Mouse (Mus musculus) embryonic facial prominence, embryonic 13.5 days (tissue): ENCODE measurements around the gene Arpc1b. TPM values are rescaled to one million over a fixed set of nuclear protein-coding genes. Genes with fewer than 3 reads are reported as not detected.
"Not testable (repeated sequence)": the region's sequence is repeated elsewhere in the genome, so short reads cannot be mapped to it uniquely, and the experiment has no call there.

ENCODE experiments used
- ATAC-seq: fragments of 200-750 bp; cut with Nextera tagmentation; 2 replicates; pipeline ENCODE4 v1.8.0; 2017; ENCODE audit warnings: low read depth; ENCODE audit not compliant: insufficient number of reproducible peaks, insufficient read depth, low FRiP score, low TSS enrichment
- H3K27ac ChIP-seq: fragments of 300-500 bp; sonication (generic); 2 replicates; pipeline ENCODE4 v1.5.1; 2015; ENCODE audit warnings: moderate library complexity, mild to moderate bottlenecking, inconsistent platforms
- H3K27me3 ChIP-seq: fragments of 300-500 bp; sonication (generic); 2 replicates; pipeline ENCODE4 v1.6.1; 2015; ENCODE audit warnings: mild to moderate bottlenecking, inconsistent platforms
- H3K36me3 ChIP-seq: fragments of 300-500 bp; sonication (generic); 2 replicates; pipeline ENCODE4 v1.6.1; 2015; ENCODE audit warnings: mild to moderate bottlenecking, inconsistent platforms
- H3K4me1 ChIP-seq: fragments of 300-500 bp; sonication (generic); 2 replicates; pipeline ENCODE4 v1.6.1; 2015; ENCODE audit warnings: inconsistent platforms
- H3K4me2 ChIP-seq: fragments of 300-500 bp; sonication (generic); 2 replicates; pipeline ENCODE4 v1.6.1; 2015; ENCODE audit warnings: moderate library complexity, mild to moderate bottlenecking, inconsistent platforms
- H3K4me3 ChIP-seq: fragments of 300-500 bp; sonication (generic); 2 replicates; pipeline ENCODE4 v1.5.1; 2015; ENCODE audit warnings: mild to moderate bottlenecking, inconsistent platforms
- H3K9ac ChIP-seq: fragments of 300-500 bp; sonication (generic); 2 replicates; pipeline ENCODE4 v1.6.1; 2015; ENCODE audit warnings: mild to moderate bottlenecking, inconsistent platforms
- H3K9me3 ChIP-seq: fragments of 300-500 bp; sonication (generic); 2 replicates; pipeline ENCODE4 v1.6.1; 2016; ENCODE audit warnings: inconsistent platforms
- WGBS: fragments of 180-500 bp; shearing (Covaris S2); methylation state at CpG from one replicate; pipeline ENCODE4 v1.1.7; 2015; ENCODE audit warnings: mixed read lengths; 5-methylcytosine and 5-hydroxymethylcytosine counted together
- polyA plus RNA-seq: library from polyadenylated mRNA; unstranded; fragments of >200 nt; fragmentation: Nextera tagmentation; extraction: Ambion mirVana; gene quantifications from 2 replicates; pipeline ENCODE4 v1.2.1, GENCODE M21; 2015

Arpc1b gene
- polyA plus RNA-seq, 1 experiment from 2014 or later = 177 TPM

- Histone ChIP-seq H3K27ac (peak overlapping the region; percentile 55; the same call in 1 of the 2 replicates), H3K9me3 (no peaks in the 10 kb centered on the region), H3K4me1 (peaks cover 22% of the 10 kb centered on the region), H3K4me2 (0 out of 2 replicates have a peak overlapping the region, but pooled peaks have one; percentile 20), H3K27me3 (no peaks in the 10 kb centered on the region), H3K36me3 (peaks cover 8% of the 10 kb centered on the region), H3K4me3 (no peak overlapping the region), H3K9ac (no peak overlapping the region)
- WGBS = 94% methylated on average over 5 of the region's 5 CpGs
- no peak for ATAC-seq
These were observed 1.7 kb downstream of the Arpc1b start for GRCm38 (mm10) chr5:145115736-145116135.

- no peaks in the 10 kb centered on the region for H3K27me3 ChIP-seq
- no peak overlapping the region for H3K9ac ChIP-seq
- peaks cover 2% of the 10 kb centered on the region; the same call in 1 of the 2 replicates for H3K36me3 ChIP-seq
- no peak overlapping the region for H3K4me3 ChIP-seq
- no peak for ATAC-seq
- H3K4me1 ChIP-seq = peaks cover 25% of the 10 kb centered on the region
- WGBS = 44% methylated on average over 4 of the region's 4 CpGs
- peak overlapping the region; percentile 20; the same call in 1 of the 2 replicates for H3K4me2 ChIP-seq
- no peaks in the 10 kb centered on the region for H3K9me3 ChIP-seq
- H3K27ac ChIP-seq = peak overlapping the region; percentile 55; the same call in 1 of the 2 replicates
These were observed 2.3 kb downstream of the Arpc1b start for GRCm38 (mm10) chr5:145116316-145116715.

- peaks cover 25% of the 10 kb centered on the region for H3K4me1 ChIP-seq
- WGBS = 42% methylated on average over 10 of the region's 10 CpGs
- H3K27me3 ChIP-seq = no peaks in the 10 kb centered on the region
- H3K9ac ChIP-seq = no peak overlapping the region
- H3K4me2 ChIP-seq = peak overlapping the region; percentile 20; the same call in 1 of the 2 replicates
- H3K36me3 ChIP-seq = no peaks in the 10 kb centered on the region
- H3K27ac ChIP-seq = peak overlapping the region; percentile 2; the same call in 1 of the 2 replicates
- no peak overlapping the region for H3K4me3 ChIP-seq
- no peaks in the 10 kb centered on the region for H3K9me3 ChIP-seq
- ATAC-seq = no peak
These were observed 2.9 kb downstream of the Arpc1b start for GRCm38 (mm10) chr5:145116916-145117315.

GRCm38 (mm10) chr5:145118005-145118404, 4.0 kb downstream of the Arpc1b start:
- no peak for ATAC-seq
- Histone ChIP-seq H3K4me3 (no peak overlapping the region), H3K36me3 (peaks cover 5% of the 10 kb centered on the region), H3K4me1 (peaks cover 25% of the 10 kb centered on the region), H3K4me2 (no peak overlapping the region), H3K9ac (no peak overlapping the region), H3K27ac (no peak overlapping the region), H3K27me3 (no peaks in the 10 kb centered on the region), H3K9me3 (no peaks in the 10 kb centered on the region)
- WGBS = 63% methylated on average over 6 of the region's 6 CpGs

- Histone ChIP-seq H3K27ac (no peak overlapping the region), H3K4me3 (no peak overlapping the region), H3K4me1 (peaks cover 25% of the 10 kb centered on the region), H3K9ac (no peak overlapping the region), H3K4me2 (no peak overlapping the region), H3K9me3 (no peaks in the 10 kb centered on the region), H3K36me3 (peaks cover 10% of the 10 kb centered on the region), H3K27me3 (no peaks in the 10 kb centered on the region)
- ATAC-seq = no peak
- 85% methylated on average over 5 of the region's 5 CpGs for WGBS
These were observed 4.4 kb downstream of the Arpc1b start for GRCm38 (mm10) chr5:145118461-145118860.

- Histone ChIP-seq H3K4me2 (no peak overlapping the region), H3K4me3 (no peak overlapping the region), H3K27ac (no peak overlapping the region), H3K9ac (no peak overlapping the region), H3K4me1 (peaks cover 22% of the 10 kb centered on the region), H3K27me3 (no peaks in the 10 kb centered on the region), H3K9me3 (no peaks in the 10 kb centered on the region), H3K36me3 (peaks cover 19% of the 10 kb centered on the region)
- WGBS = 89% methylated on average over 2 of the region's 2 CpGs
- no peak for ATAC-seq
These were observed 5.4 kb downstream of the Arpc1b start for GRCm38 (mm10) chr5:145119385-145119784.

- 47% methylated on average over 7 of the region's 7 CpGs for WGBS
- Histone ChIP-seq H3K9me3 (no peaks in the 10 kb centered on the region), H3K9ac (0 out of 2 replicates have a peak overlapping the region, but pooled peaks have one; percentile 22), H3K27ac (no peak overlapping the region), H3K27me3 (no peaks in the 10 kb centered on the region), H3K4me3 (no peak overlapping the region), H3K36me3 (peaks cover 35% of the 10 kb centered on the region), H3K4me1 (peaks cover 15% of the 10 kb centered on the region), H3K4me2 (no peak overlapping the region)
- no peak for ATAC-seq
These were observed 6.9 kb downstream of the Arpc1b start for GRCm38 (mm10) chr5:145120921-145121320.

GRCm38 (mm10) chr5:145123396-145123795, 9.4 kb downstream of the Arpc1b start:
- Histone ChIP-seq H3K4me1 (peaks cover 6% of the 10 kb centered on the region; the same call in 1 of the 2 replicates), H3K27ac (no peak overlapping the region), H3K4me3 (no peak overlapping the region), H3K9ac (no peak overlapping the region), H3K36me3 (peaks cover 58% of the 10 kb centered on the region), H3K27me3 (no peaks in the 10 kb centered on the region), H3K4me2 (no peak overlapping the region), H3K9me3 (no peaks in the 10 kb centered on the region)
- ATAC-seq = no peak
- WGBS = 93% methylated on average over 19 of the region's 19 CpGs

GRCm38 (mm10) chr5:145126580-145126979, 12.6 kb downstream of the Arpc1b start:
- no peaks in the 10 kb centered on the region for H3K4me1 ChIP-seq
- WGBS = 94% methylated on average over 9 of the region's 9 CpGs
- H3K9me3 ChIP-seq = no peaks in the 10 kb centered on the region
- no peak overlapping the region for H3K4me3 ChIP-seq
- H3K4me2 ChIP-seq = no peak overlapping the region
- no peaks in the 10 kb centered on the region for H3K27me3 ChIP-seq
- H3K36me3 ChIP-seq = peaks cover 88% of the 10 kb centered on the region
- ATAC-seq = no peak
- no peak overlapping the region for H3K27ac ChIP-seq
- H3K9ac ChIP-seq = no peak overlapping the region

GRCm38 (mm10) chr5:145129124-145129523, 15.1 kb downstream of the Arpc1b start:
- 94% methylated on average over 4 of the region's 4 CpGs for WGBS
- Histone ChIP-seq H3K27me3 (no peaks in the 10 kb centered on the region), H3K4me2 (no peak overlapping the region), H3K36me3 (peaks cover 97% of the 10 kb centered on the region), H3K9me3 (no peaks in the 10 kb centered on the region), H3K9ac (no peak overlapping the region), H3K27ac (no peak overlapping the region), H3K4me3 (no peak overlapping the region), H3K4me1 (no peaks in the 10 kb centered on the region)
- no peak for ATAC-seq

- not testable (repeated sequence) for H3K9me3 ChIP-seq, H3K9ac ChIP-seq, H3K27me3 ChIP-seq, H3K4me3 ChIP-seq, H3K4me2 ChIP-seq, ATAC-seq, H3K27ac ChIP-seq, H3K4me1 ChIP-seq
- peaks cover 97% of the 10 kb centered on the region for H3K36me3 ChIP-seq
- WGBS = 89% methylated on average over 5 of the region's 6 CpGs
These were observed 15.8 kb downstream of the Arpc1b start for GRCm38 (mm10) chr5:145129773-145130172.

GRCm38 (mm10) chr5:145130191-145130590, 16.2 kb downstream of the Arpc1b start:
- ATAC-seq = no peak
- 86% methylated on average over 11 of the region's 11 CpGs for WGBS
- no peaks in the 10 kb centered on the region for H3K9me3 ChIP-seq
- H3K27me3 ChIP-seq = no peaks in the 10 kb centered on the region
- H3K4me2 ChIP-seq = no peak overlapping the region
- no peak overlapping the region for H3K27ac ChIP-seq
- H3K36me3 ChIP-seq = peaks cover 97% of the 10 kb centered on the region
- H3K4me1 ChIP-seq = no peaks in the 10 kb centered on the region
- H3K9ac ChIP-seq = no peak overlapping the region
- no peak overlapping the region for H3K4me3 ChIP-seq
